Mouse (Mus musculus): ENCODE results near the gene Pcyt2.

Gene Pcyt2

GRCm38 (mm10) chr11:120632559-120633519 is 15.1 kb upstream of the Pcyt2 start:
- DNase-seq = peak; percentile 68 to 73

- no peak for DNase-seq
Observed at GRCm38 (mm10) chr11:120631726-120632448, 14.2 kb upstream of the Pcyt2 start.

GRCm38 (mm10) chr11:120630881-120631725 is 13.4 kb upstream of the Pcyt2 start:
- no peak for DNase-seq

- DNase-seq = no peak
Observed at GRCm38 (mm10) chr11:120630401-120630871, 12.7 kb upstream of the Pcyt2 start.

- DNase-seq = peak in 1 of 2 experiments; percentile 32
Observed at GRCm38 (mm10) chr11:120629911-120630310, 12.2 kb upstream of the Pcyt2 start.

GRCm38 (mm10) chr11:120629341-120629730 is 11.6 kb upstream of the Pcyt2 start:
- DNase-seq = peak in 1 of 2 experiments; percentile 25

- no peak for DNase-seq
Observed at GRCm38 (mm10) chr11:120628601-120629340, 11.0 kb upstream of the Pcyt2 start.

GRCm38 (mm10) chr11:120627468-120628300 is 9.9 kb upstream of the Pcyt2 start:
- DNase-seq = peak in 1 of 2 experiments; percentile 19

- no peak for DNase-seq
Observed at GRCm38 (mm10) chr11:120626785-120627467, 9.2 kb upstream of the Pcyt2 start.

GRCm38 (mm10) chr11:120625152-120625775 is 7.5 kb upstream of the Pcyt2 start, which contains the start of gene Sirt7:
TSS of gene Sirt7 (minus strand) at chr11:120625240.
- no peak for DNase-seq

- peak; percentile 87 to 90 for DNase-seq
Observed at GRCm38 (mm10) chr11:120624680-120625111, 7.0 kb upstream of the Pcyt2 start.

- DNase-seq = peak; percentile 64 to 65
Observed at GRCm38 (mm10) chr11:120623961-120624679, 6.4 kb upstream of the Pcyt2 start.

GRCm38 (mm10) chr11:120622805-120623204 is 5.1 kb upstream of the Pcyt2 start:
- no peak for DNase-seq

GRCm38 (mm10) chr11:120620195-120620594 is 2.5 kb upstream of the Pcyt2 start:
- no peak for DNase-seq

- peak in 1 of 2 experiments; percentile 26 for DNase-seq
Observed at GRCm38 (mm10) chr11:120618619-120619535, 1.1 kb upstream of the Pcyt2 start.

- DNase-seq = peak in 1 of 2 experiments; percentile 20
Observed at GRCm38 (mm10) chr11:120616617-120617294, 980 bp downstream of the Pcyt2 start.

- peak in 1 of 2 experiments; percentile 20 for DNase-seq
Observed at GRCm38 (mm10) chr11:120615606-120616203, 2.0 kb downstream of the Pcyt2 start.
